Mouse (Mus musculus) activated CD4-positive, CD25-positive, alpha-beta regulatory T cell, adult 9 weeks (primary cell): ENCODE measurements around the gene Vma21-ps. TPM values are rescaled to one million over a fixed set of nuclear protein-coding genes. Genes with fewer than 3 reads are reported as not detected.

ENCODE experiments used
- polyA plus RNA-seq: library from polyadenylated mRNA; unstranded; fragments of 100-300 nt; shearing (Covaris generic); gene quantifications from one replicate; pipeline ENCODE4 v1.2.1, GENCODE M21; 2017

Vma21-ps gene
- polyA plus RNA-seq, result not detected

GRCm38 (mm10) chr4:52497144-52497543 lies at the start of gene Vma21-ps:
TSS of gene Vma21-ps (minus strand) at chr4:52497244.

Other genes with a start within 250 kb of the Vma21-ps start
- 65.2 TPM for gene Smc2, start 58.0 kb downstream of the Vma21-ps start, polyA plus RNA-seq
- gene Toporsl, start 99.0 kb upstream of the Vma21-ps start, polyA plus RNA-seq, result not detected